Mouse (Mus musculus) bone marrow, adult 2 months (tissue): ENCODE data around the gene Ipo9.

ENCODE experiments used
- CTCF ChIP-seq: fragments of 200-500 bp; IDR thresholded peaks from 2 replicates; pipeline ENCODE4 v1.5.1; 2011; ENCODE audit warnings: low read length, control low read depth; ENCODE audit not compliant: control insufficient read depth, insufficient read depth
- POLR2A ChIP-seq: fragments of 200-500 bp; IDR thresholded peaks from 2 replicates; pipeline ENCODE4 v1.6.1; 2011; ENCODE audit warnings: low read depth, mild to moderate bottlenecking, control low read depth, low read length, borderline replicate concordance; ENCODE audit not compliant: control insufficient read depth

- TF ChIP-seq POLR2A, result no peak
- no peak for TF ChIP-seq CTCF
Measured at GRCm38 (mm10) chr1:135441861-135442260, 11.6 kb upstream of the Ipo9 start.
